Mouse (Mus musculus): ENCODE measurements around the gene Elmsan1. TPM values are rescaled to one million over a fixed set of nuclear protein-coding genes. Genes with fewer than 3 reads are reported as not detected.

Gene Elmsan1
- total RNA-seq, 2 experiments from 2014 or later, result 17.2 to 18.5 TPM

DNA sequence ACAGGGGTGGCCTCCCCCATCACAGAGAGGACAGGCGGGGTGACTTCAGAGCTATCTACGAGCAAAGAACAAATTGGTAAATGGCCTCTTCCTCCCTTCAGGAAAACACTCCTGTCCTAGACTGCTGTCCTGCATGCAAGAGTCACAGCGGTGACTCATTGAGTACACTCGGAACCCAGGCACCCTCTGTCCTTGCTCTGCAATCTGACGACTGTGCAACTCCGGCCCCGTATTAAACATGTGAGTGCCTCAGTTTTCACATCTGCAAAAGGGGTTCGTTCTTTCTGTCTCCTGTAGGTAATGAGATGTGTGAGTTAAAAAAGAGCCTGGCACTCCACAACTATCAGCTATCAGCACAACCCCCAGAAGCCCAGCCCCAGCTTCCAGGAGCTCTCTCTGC lies 58.2 kb downstream of the Elmsan1 start:
- DNase-seq (ENCODE audit: low spot score in 2 of 2), result no peak
- intact Hi-C loops (cut with DNase I), result loop anchor here (10.0 kb wide), 1 partner anchor 154 kb away; the partner anchor contains the start of gene Zfp410

GRCm38 (mm10) chr12:84158156-84158555 lies 60.5 kb downstream of the Elmsan1 start:
- no peak for DNase-seq (ENCODE audit: low spot score in 2 of 2)
- intact Hi-C loops (cut with DNase I), result no loop called here

- no peak for DNase-seq (ENCODE audit: low spot score in 2 of 2)
- intact Hi-C loops (cut with DNase I), result no loop called here
Observed at GRCm38 (mm10) chr12:84156210-84156609, 62.5 kb downstream of the Elmsan1 start.

DNA sequence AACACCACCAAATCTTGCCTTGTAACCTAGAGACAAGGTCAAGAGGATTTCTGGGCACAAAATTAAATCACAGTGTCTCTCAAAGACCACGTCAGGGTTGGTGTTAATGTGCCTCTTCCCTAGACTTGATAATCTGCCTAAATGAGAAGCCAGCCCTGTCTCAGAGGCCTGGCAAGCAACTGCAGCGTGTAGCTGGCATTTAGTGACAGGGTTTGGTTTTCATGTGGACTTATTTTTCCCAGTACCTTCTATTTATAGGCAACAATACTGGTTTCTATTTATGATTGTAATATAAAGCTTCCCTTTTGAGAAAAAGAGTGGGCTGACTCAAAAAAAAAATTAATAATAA lies 63.2 kb downstream of the Elmsan1 start:
- intact Hi-C loops (cut with DNase I), result no loop called here
- DNase-seq (ENCODE audit: low spot score in 2 of 2), result no peak

DNA sequence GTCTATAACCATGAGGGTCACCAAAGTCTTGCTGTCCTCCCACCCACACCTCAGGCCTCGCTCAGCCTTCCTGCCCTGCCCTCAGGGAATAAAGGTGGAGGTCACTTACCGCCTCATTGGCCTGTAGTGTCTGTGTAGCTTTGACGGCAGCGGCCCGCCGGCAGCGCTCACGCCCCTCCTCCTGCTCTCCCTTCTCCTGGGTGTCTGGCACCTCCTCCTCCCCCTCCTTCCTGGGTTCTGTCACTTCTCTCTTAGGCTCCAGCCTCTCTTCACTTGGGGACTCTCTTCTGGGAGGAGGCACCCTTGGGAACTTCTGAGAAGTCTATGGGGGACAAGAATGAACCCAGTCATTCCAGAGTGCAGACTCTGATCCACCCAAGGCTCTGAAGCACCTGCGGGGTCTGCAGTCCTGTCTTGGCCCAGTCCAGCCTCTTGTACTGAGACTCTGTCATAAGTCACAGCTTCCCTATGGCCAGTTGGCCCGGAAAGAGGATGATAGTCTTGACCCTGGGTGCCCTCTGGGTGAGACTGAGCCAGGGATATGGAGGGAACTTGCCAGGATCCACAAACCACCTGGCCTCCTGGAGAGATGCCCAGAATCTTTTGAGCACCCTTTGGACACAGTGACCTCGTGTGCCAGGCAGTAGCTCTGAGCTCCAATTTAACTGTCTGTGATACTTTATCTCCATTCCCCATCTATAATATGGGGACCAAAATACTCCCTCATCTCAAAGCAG lies 63.7 kb downstream of the Elmsan1 start:
- intact Hi-C loops (cut with DNase I), result no loop called here
- no peak for DNase-seq (ENCODE audit: low spot score in 2 of 2)

DNA sequence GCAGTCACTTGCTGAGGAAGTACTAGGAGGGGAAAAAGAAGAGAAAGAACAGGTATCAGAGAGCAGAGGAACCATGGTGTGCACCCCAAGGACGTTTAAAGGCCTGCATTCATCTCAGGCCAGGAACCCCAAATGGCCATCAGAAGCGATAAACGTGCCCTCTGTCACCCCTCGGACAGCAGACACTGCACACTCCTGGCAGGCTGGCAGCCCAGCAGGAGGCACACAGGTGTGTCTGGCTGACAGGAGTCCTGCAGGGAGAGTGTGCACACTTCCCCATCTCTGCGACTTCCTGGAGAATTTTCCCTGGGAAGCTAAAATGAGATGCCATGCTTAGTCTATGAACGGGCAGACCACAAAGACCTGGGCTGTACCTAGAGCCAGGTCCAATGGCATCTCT lies 65.3 kb downstream of the Elmsan1 start:
- intact Hi-C loops (cut with DNase I), result no loop called here
- no peak for DNase-seq (ENCODE audit: low spot score in 2 of 2)

DNA sequence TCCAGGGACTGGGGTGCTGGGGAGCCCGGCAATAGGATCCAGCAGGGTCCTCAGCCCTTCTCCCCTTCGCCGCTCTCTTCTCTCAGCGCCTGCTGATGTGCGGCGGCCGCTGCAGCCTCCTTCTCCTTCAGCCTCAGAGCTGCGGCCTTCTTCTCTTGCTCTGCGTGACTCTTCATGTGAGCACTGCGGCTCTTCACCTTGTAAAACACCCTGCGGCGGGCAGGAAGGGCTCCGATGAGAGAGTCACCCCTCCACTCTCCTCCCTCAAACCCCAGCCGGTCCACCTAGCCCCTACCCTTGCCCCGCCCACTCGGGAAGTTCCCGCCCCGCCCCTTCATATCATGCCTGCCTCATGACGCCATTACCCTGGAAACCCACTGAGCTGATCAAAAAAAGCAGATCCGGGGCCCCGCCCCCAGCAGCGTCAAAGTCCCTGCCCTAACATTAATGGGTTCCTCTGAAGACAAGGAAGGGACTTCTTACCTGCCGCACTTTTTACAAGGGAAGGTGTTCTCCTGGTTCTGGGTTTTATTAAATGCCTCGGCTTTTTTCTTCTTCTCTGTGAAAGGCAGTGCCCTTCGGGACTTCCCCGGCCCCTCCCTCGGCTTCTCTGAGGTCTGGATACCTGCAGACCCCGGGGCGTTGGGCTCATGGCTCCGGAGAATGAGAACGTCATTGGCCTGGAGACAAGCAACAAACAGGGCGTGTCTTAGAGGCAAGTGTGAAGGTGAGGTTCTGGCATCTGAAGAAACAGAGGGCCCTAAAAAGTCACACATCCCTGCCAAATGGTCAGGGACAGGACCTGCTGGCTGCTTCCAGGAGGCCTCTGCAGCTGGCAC lies 66.1 kb downstream of the Elmsan1 start:
- DNase-seq (ENCODE audit: low spot score in 2 of 2), result no peak

DNA sequence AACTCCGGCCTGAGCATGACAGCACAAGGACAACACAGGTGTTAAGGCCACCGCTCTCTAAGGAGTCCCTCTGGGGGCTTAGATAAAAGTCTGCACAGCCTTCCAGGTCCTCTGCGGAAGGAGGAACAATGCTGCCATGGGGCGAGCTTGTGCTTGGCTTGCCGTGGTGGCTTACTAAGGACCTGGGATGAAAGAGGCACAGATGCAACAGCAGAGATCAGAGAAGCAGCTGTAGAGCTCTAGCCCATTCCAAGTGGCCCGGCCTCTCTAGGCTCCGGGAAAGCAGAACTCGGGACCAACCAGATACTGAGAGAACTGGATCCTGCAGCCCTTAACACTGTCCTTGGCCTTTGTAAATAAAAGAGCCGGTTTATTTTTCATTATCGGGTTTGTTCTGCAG lies 66.8 kb downstream of the Elmsan1 start:
- DNase-seq (ENCODE audit: low spot score in 2 of 2), result no peak
- intact Hi-C loops (cut with DNase I), result no loop called here

More for the DNA sequence above, 66.1 kb downstream of the Elmsan1 start:
- intact Hi-C loops (cut with DNase I), result no loop called here

DNA sequence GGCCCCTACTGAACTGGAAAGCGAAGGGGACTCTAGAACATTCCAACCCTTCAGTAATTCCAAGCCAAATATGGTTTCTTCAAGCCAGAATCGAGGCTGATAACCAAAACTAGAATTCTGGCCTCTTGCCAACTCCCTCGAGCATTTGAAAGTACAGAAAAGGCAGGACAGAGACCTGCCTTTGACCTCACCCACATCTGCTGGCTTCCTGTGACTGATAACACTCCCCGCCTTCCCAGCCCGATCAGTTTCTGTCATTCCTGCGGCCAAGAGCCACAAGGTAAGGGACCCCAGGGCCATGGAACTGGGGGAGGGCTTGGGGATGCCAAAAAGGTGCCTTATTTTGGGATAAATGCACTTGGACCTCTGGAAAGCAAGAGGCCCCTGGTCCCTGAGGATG lies 67.7 kb downstream of the Elmsan1 start:
- intact Hi-C loops (cut with DNase I), result no loop called here
- DNase-seq (ENCODE audit: low spot score in 2 of 2), result no peak

DNA sequence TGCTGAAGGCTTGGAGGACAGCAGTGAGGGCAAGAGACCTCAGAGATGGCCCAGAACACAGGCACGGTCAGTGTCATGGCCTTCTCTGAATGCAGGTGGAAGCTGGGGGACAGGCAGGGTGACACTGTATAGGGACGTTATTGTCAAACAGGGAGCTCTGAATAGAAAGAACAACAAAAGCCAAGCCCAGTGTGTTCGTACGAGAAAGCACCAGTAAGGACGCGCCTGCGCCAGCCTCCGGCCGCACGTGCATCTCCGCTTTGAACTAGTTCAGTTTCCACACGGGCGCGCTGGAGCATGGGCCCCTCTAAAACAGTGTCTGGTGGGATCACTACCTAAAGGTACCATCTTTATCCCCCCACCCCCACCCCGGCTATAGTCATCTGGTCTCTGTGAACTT lies 68.7 kb downstream of the Elmsan1 start:
- intact Hi-C loops (cut with DNase I), result no loop called here

DNA sequence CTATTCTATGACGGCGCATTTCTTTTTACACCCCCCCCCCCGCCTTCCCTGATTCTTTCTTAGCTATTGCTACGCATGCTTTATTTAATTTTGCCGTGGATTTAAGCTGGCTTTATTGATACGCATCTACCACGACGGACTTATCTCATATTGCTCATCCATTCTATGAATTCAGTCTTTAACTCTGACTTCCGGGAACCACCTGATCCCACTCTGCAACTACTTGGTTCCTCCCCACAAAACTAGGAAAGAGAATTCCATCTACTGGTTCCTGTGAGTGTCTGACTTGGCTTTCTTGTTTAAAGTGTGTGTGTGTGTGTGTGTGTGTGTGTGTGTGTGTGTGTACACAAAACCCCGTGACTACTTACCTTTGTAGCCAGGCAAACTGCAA lies 70.1 kb downstream of the Elmsan1 start:
- intact Hi-C loops (cut with DNase I), result no loop called here

More for the DNA sequence above, 68.7 kb downstream of the Elmsan1 start:
- DNase-seq (ENCODE audit: low spot score in 2 of 2), result no peak

DNA sequence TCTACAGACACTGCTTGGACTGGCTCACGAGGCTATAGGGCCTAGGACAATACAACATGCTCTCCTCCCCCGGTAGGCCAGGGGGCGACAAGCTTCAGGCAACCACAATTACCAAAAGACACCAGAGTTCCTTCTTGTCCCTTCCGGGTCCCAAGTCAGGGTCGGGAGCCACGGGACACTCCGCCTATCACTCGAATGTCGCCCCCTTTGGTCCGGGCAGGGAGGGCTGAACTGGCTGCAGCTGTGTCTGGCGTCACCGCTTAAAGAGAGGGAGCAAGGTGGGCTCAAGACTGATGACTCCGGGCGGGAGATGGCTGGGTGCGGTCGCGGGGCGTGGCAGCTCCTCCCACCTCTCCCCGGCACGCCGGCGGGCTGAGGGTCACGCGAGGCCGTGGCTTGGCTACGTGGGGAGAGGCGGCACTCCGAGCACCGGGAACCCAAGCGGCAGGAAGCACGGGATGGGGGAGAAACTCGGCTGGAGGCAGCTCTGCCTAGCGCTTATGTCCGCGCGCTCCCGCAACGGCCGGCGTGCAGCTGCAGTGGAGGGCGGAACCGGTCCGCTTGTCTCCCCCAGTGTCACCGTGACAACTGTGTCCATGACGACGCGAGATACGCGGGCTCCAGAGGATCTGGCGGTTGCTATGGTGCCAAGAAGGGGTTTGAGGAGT lies 70.6 kb downstream of the Elmsan1 start, which contains the start of gene Pnma1:
Pnma1 (minus strand) TSS at position 536 of the 668 bp plus-strand sequence.
- peak; percentile 77 to 86 for DNase-seq (ENCODE audit: low spot score in 2 of 2)
- intact Hi-C loops (cut with DNase I), result no loop called here

More for the DNA sequence above, 70.1 kb downstream of the Elmsan1 start:
- no peak for DNase-seq (ENCODE audit: low spot score in 2 of 2)

- intact Hi-C loops (cut with DNase I), result no loop called here
- DNase-seq (ENCODE audit: low spot score in 2 of 2), result no peak
Observed at GRCm38 (mm10) chr12:84142281-84143050, 76.2 kb downstream of the Elmsan1 start.

GRCm38 (mm10) chr12:84141271-84141670 lies 77.4 kb downstream of the Elmsan1 start:
- no peak for DNase-seq (ENCODE audit: low spot score in 2 of 2)
- intact Hi-C loops (cut with DNase I), result no loop called here

DNA sequence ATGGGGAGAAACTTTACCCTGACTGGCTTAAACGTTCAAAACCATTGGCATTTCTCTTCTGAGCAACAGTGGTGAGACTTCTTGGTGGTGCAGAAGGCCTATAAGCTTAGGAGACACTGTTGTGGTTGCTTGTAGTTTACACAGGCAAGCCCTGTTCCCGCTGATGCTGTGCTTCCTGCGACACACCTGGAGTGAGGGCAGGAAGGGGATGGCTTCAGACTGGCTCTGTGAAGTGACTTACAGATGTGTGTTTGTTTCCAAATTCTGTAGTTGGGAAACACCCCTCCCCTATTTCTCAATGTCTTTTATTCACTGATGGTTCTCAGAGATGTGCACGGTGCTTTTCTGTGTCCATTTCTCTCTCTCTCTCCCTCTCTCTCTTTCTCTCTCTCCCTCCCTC lies 78.5 kb downstream of the Elmsan1 start:
- intact Hi-C loops (cut with DNase I), result no loop called here
- no peak for DNase-seq (ENCODE audit: low spot score in 2 of 2)

DNA sequence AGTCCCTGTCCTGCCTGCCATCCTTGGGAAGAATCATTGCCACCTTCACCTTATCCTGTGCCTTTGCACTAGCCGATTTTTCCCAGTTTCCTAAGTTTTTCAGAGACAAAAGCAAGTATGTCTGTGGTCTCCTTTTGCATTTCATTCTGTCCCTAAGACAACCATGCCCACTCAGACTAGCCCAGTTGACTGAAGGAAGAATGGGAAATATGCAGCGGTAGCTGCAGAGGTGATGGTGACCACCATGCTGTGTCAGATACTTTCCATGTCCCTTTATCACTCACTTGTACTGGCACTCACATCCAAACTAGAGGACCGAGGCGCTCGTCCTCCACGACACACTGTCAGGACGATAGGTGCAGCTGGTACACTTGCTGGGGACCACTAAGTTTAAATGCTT lies 81.5 kb downstream of the Elmsan1 start:
- no peak for DNase-seq (ENCODE audit: low spot score in 2 of 2)
- intact Hi-C loops (cut with DNase I), result no loop called here

DNA sequence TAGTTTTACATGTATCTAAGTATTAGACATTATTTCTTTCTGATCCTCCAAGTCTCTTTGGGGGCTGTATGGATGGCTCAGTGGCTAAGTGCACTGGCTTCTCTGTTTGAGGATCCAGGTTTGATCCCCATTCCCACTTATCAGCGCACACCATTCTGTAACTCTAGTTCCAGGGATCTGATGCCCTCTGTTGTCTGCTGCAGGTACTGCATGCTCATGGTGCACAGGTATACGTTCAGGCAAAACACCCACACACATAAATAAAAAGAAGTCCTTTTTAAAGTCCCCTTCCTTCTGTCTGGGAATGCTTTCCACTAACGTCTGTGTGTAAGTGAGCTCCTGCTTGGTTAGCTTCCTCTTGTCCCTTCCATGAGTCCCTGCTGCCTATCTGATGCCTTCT lies 86.4 kb downstream of the Elmsan1 start:
- intact Hi-C loops (cut with DNase I), result no loop called here
- no peak for DNase-seq (ENCODE audit: low spot score in 2 of 2)

DNA sequence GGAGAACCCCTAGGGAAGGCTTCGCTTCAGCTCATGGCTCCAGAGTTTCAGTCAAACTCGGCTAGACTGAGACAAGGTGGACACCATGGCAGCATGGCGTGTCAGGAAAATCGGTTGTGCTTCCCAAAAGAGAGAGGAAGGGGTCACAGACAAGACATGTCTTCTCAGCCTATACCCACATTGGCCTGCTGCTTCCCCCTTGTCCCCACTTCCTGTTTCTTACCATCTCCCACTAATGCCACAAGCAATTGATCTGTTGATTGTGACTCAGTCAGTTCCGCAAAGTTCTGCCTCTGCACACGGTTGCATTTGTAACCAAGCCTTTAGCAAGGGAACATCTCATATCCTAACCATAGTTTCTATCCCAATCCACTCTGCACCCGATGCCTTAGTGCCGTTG lies 88.8 kb downstream of the Elmsan1 start:
- intact Hi-C loops (cut with DNase I), result no loop called here
- DNase-seq (ENCODE audit: low spot score in 2 of 2), result no peak

- intact Hi-C loops (cut with DNase I), result no loop called here
Observed at GRCm38 (mm10) chr12:84128576-84128975, 90.1 kb downstream of the Elmsan1 start.

GRCm38 (mm10) chr12:84126899-84127298 lies 91.8 kb downstream of the Elmsan1 start:
- intact Hi-C loops (cut with DNase I), result no loop called here
- DNase-seq (ENCODE audit: low spot score in 2 of 2), result no peak

More at GRCm38 (mm10) chr12:84128576-84128975, 90.1 kb downstream of the Elmsan1 start:
- no peak for DNase-seq (ENCODE audit: low spot score in 2 of 2)

Data from left cerebral cortex, postnatal 36 days (tissue).